Mouse (Mus musculus) bone marrow, adult 2 months (tissue): ENCODE data around the gene Casq2.

Experiments
- CTCF ChIP-seq: fragments of 200-500 bp; IDR thresholded peaks from 2 replicates; pipeline ENCODE4 v1.5.1; 2011; ENCODE audit warnings: low read length, control low read depth; ENCODE audit not compliant: control insufficient read depth, insufficient read depth
- POLR2A ChIP-seq: fragments of 200-500 bp; IDR thresholded peaks from 2 replicates; pipeline ENCODE4 v1.6.1; 2011; ENCODE audit warnings: low read depth, mild to moderate bottlenecking, control low read depth, low read length, borderline replicate concordance; ENCODE audit not compliant: control insufficient read depth

DNA sequence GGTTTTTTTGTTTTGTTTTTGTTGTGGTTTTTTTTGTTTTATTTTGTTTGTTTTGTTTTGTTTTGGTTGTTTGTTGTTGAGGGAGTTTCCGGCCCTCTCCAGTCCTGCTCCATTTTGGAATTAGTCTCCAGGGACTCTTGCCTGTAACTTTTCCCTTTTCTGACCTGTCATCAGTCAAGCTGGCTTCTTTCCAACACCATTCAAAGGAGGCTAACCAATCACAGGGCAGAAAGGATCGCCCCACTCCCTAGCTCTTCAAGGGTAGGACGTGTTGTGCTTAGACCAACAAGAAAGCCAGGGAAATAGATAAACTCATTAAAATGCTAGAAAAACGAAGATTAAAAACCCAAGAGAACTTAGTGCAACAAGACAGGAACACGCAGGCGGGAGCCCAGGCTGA lies 102.8 kb downstream of the Casq2 start:
- no peak for TF ChIP-seq CTCF
- TF ChIP-seq POLR2A: no peak
